Mouse (Mus musculus): Measurements from ENCODE around the gene Tdrkh.

Gene Tdrkh

GRCm38 (mm10) chr3:94389420-94389819, 23.7 kb upstream of the Tdrkh start:
- no peak for DNase-seq (ENCODE audit: low spot score)

DNA sequence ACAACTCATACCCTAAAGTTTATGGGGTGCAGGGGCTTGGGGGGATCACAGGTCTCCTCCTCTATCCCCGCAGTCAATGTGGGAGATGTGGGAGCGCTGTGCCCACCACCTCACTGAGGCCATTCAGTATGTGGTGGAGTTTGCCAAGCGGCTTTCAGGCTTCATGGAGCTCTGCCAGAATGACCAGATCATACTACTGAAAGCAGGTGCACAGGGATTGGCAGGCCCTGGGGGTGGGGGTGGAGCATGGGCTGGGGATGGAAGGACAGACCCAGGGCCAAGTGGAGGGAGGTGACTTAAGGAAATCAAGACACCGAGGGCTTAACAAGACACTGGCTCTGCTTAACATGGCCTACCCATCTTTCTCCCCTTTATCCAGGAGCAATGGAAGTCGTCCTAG, 22.1 kb upstream of the Tdrkh start:
- DNase-seq (ENCODE audit: low spot score) = no peak

- DNase-seq (ENCODE audit: low spot score) = no peak
Measured at GRCm38 (mm10) chr3:94392128-94392527, 20.9 kb upstream of the Tdrkh start.

- DNase-seq (ENCODE audit: low spot score) = no peak
Measured at GRCm38 (mm10) chr3:94393049-94393448, 20.0 kb upstream of the Tdrkh start.

DNA sequence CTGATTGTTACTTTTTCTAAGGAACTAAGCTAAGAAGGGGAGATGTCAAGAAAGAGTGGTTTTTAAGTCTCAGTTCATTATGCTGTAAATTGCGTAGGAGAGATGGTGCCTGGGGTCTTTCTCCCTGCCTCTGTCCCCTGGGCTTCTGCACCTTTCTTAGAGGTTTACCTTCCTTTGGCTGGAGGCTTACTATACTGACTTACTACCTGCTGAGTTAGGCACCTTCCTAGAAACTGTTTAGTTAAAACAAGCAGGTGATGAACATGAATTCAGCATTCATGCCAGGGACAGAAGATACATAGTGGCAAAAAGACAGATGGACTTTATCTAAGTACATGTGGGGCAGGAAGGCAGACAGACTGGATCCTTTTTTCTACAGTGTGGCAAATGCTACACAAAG, 16.7 kb upstream of the Tdrkh start:
- no peak for DNase-seq (ENCODE audit: low spot score)

GRCm38 (mm10) chr3:94396851-94397250, 16.2 kb upstream of the Tdrkh start:
- no peak for DNase-seq (ENCODE audit: low spot score)

GRCm38 (mm10) chr3:94398217-94398616, 14.9 kb upstream of the Tdrkh start, which contains the start of gene Lingo4:
Gene Lingo4, plus strand, starts transcription at chr3:94398517.
- no peak for DNase-seq (ENCODE audit: low spot score)

DNA sequence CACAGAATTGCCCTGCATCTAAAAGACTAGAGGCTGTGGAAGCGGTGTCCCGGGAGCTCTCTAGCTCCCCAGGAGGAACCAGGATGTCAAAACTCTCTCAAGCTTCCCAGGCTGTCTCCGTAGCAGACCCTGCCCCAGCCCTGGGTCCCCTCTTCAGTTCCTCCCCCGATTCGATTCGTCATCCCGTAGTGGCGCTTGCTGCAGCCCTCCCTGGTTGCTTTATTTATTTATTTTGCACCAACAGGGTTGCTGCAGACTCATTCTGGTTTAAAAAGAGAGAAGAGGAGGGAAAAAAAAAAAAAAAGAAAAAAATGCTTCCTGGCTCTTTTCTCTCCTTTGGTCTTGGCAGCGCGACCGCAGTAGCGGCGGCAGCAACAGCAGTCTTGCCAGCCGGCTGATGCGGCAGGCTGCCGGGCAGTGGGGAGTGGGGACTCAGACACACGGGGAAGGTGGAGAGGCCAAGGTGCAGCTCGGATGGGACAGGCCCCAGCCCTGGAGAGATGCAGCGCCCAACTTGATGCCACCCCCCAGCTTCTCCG, 14.1 kb upstream of the Tdrkh start:
- no peak for DNase-seq (ENCODE audit: low spot score)

GRCm38 (mm10) chr3:94399663-94400310, 13.3 kb upstream of the Tdrkh start:
- no peak for DNase-seq (ENCODE audit: low spot score)

GRCm38 (mm10) chr3:94402451-94402850, 10.6 kb upstream of the Tdrkh start:
- DNase-seq (ENCODE audit: low spot score) = no peak

DNA sequence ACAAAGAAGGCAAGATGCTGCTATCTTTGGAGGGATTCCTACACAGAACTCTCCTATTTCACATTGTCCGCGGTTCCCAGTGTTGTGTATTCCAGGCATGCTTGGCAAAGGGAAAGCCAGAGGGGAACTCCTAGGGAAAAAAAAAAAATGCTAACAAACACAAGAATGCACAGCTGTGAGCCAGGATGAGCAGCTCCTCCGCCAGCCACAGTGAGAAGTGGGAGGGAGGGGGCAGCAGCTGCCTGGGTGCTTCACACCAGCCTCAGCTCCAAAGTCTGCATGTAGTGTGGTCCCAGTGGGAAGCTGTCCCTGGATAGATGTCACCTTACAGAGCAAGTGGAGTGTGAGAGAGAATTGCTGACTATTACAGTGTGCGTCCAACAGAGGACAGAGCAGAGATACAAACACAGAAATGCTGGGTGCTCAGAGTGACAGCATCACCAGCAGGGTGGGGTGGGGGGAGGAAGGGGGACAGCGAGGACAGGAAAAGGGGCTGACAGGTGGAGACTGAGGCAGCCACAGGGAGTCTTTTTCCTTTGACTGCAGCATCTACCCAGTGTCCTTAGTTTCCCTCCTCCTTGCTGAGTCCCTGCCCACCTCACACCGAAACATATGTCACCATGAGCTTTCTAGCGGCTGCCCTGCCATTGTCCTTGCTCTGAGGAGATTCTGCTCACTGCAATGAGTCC, 8.6 kb upstream of the Tdrkh start:
- no peak for DNase-seq (ENCODE audit: low spot score)

- DNase-seq (ENCODE audit: low spot score) = no peak
Measured at GRCm38 (mm10) chr3:94405561-94405960, 7.5 kb upstream of the Tdrkh start.

- no peak for DNase-seq (ENCODE audit: low spot score)
Measured at GRCm38 (mm10) chr3:94412530-94412929, 543 bp upstream of the Tdrkh start.

DNA sequence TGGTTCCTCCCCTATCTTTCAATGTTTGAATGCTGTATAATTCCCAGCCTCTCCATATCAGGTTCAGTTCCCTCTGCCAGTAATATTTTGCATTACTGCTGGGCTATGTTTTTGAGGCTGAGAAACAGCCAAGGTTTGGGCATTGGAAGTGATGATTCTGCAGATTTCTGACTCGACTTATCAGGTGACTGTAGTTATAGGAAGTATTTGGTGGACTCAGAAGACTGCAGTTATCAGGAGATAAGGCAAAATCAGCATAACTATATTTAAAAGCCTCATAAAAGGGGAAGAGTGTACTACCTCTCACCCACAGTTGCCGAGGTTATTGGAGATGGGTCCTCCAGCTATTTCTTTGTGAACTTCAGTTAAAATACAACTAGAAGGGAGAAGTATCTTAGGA, 17.9 kb downstream of the Tdrkh start:
- no peak for DNase-seq (ENCODE audit: low spot score)

DNA sequence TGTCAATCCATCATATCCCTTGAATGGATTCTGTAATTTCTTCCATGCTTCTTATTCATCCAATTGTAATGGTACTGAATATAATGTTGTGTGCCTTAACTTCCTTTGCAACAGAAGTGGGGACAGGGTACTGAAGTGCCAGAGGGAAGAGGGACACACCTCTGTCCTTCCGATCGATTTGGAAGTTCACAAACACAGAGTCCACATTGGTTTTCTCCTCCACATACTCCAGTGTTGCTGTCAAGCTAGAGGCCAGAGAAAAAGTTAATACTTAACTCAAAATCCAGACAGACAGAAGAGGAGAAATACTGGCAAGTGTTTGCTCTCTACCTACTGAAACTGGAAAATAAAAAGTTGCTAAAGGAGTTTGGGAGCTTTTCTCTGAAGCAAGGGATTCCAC, 21.2 kb downstream of the Tdrkh start:
- DNase-seq (ENCODE audit: low spot score) = no peak

DNA sequence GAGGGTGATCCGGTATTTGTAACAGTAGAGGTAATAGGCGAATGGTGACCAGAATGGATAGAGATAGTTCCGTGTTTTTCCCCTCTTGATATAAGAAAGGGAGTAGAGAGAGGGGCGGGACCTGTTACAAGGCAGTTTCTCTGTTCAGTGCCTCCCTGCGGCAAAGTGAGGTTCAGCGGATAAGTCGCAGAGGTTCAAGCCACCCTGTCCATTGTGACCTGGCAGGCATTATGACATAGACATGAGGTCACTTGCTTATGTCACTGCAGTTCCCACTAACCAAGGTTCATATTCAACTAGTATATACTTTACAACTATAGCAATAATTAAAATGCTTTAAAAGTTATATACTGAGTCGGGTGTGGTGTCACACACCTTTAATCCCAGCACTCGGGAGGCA, 23.3 kb downstream of the Tdrkh start:
- no peak for DNase-seq (ENCODE audit: low spot score)

- DNase-seq (ENCODE audit: low spot score) = no peak
Measured at GRCm38 (mm10) chr3:94441182-94441581, 28.1 kb downstream of the Tdrkh start.

DNA sequence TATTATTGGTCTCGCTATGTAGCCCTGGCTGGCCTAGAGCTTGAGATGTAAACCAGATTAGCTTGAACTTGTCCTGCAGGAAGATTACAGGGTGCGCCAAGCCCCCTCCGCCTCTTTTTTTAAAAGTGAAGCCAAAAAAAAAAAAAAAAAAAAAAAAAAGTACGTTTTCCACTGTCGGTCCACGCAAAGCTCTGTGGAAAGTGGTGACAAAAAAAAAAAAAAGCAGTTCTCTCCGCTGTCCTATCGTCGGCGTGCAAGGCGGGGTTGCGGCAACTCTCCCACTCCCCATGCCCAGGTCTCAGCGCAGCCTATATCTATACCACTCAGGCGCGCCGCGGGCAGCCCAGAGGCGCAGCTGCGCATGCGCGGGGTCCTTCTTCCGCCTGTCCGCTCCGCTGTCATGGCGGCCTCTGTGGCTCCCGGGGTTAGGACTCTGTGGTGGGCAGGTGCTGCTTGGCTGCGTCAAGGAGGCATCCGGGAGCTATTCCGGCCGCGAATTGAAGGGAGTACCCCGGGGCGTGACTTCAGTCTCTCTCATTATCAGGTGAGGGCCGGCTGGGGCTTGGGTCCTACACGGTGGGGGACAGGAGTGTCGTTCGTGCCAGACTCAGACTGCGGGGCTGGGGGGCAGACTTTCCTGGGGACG, 30.0 kb downstream of the Tdrkh start, which contains the start of gene Mrpl9:
Mrpl9 (plus strand) TSS at position 368 of the 646 bp plus-strand sequence.
- DNase-seq (ENCODE audit: low spot score) = peak; percentile 69

- DNase-seq (ENCODE audit: low spot score) = no peak
Measured at GRCm38 (mm10) chr3:94443597-94443964, 30.5 kb downstream of the Tdrkh start, which contains the start of gene Oaz3. Gene Oaz3, minus strand, starts transcription at chr3:94443915.

DNA sequence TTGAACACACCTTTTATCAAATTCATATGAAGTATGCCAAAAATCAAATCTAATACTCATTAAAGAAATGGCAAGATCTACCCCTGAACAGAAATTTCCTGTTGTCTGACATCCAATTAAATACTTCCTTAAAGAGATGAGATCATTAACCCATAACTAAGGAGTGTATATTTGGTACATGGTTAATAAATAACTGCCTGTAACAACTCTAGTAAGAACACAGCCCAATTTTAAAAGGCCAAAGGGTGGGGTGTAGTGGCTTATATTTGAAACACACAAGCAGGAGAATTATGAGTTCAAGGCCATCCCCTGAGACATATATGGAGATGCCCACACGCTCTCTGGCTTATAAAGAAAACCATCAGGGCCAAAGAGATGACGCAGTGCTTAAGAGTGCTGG, 36.3 kb downstream of the Tdrkh start:
- no peak for DNase-seq (ENCODE audit: low spot score)

DNA sequence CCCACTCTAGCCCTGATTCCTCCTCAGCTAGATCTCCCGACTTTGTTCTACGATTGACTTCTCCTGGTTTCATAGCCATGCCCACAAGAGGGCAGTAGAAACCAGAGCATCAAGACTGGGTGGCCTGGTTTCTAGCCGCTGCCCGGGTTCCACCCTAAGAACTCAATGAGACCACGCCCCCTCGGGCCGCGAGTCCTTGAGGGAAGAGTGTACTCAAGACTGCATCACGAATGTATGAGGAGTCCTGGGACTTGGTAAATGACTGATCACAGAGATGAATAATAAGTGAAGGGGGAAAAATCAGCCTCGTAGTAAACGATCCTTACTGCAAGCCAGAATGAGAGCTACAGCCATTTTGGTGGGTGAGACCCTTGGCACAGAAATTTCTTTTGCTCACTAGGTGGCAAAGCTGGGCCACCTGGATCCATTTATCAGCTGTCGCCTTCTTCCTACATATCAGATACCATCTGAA, 43.5 kb downstream of the Tdrkh start:
- DNase-seq (ENCODE audit: low spot score) = no peak

GRCm38 (mm10) chr3:94457055-94457454, 44.0 kb downstream of the Tdrkh start:
- no peak for DNase-seq (ENCODE audit: low spot score)

- no peak for DNase-seq (ENCODE audit: low spot score)
Measured at GRCm38 (mm10) chr3:94459834-94460233, 46.8 kb downstream of the Tdrkh start.
